ENCODE assay signal across 7 mouse cellular contexts in the genomic region with DNA sequence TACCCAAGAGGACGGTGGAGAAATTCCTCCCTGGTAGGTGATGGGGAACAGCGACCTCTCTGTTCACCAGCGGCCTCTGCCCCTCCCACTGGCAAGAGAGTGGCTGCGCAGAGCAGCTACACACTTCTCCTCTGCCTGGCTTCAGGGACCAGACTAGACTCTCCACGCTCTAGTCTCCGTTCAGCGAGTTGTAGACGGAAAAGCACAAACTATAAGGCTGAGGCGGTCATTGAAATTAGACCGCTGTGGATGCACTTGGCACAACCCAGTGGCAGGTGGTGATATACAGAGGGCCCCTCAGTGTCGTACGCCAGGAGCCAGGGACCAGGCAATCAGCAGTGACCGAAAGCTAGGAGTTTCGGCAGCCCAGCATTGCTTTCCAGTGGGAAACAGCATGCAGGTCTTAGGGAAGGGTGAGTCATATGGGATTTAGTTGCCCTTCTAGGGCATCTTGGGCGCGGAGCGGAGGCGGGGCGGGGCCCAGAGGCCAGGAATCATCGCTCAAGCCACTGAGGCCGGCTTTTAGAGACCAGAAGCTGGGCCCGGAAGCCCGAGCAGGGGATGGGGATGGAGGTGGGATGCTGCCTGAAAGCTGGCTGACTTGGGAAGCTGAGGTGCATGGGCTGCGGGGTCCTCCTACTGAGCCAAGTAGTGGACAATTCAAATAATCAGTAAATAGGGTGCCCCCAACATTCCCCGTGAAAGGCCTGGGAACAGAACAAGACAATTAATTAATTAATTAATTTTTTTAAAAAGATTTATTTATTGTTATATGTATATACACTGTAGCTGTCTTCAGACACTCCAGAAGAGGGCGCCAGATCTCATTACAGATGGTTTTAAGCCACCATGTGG. TPM values are rescaled to one million over a fixed set of nuclear protein-coding genes. Genes with fewer than 3 reads are reported as not detected.
DNase-seq lines count a peak whose midpoint lies in the region; ATAC-seq lines count a peak whose summit lies in the region.

No protein-coding gene starts in this region.

- peak overlapping the region; percentile 65 for H3K9ac ChIP-seq in embryonic facial prominence, embryonic 11.5 days (replicated peaks; ENCODE audit: low read length)
- peak overlapping the region; percentile 42 for H3K9ac ChIP-seq in limb, embryonic 12.5 days (replicated peaks)
- peak overlapping the region; percentile 59 for H3K9ac ChIP-seq in midbrain, embryonic 12.5 days (replicated peaks)

- peak overlapping the region; percentile 35 for H3K4me3 ChIP-seq in embryonic facial prominence, embryonic 11.5 days (ENCODE audit: low read depth, low read length)
- H3K4me3 ChIP-seq in limb, embryonic 12.5 days (replicated peaks): peak overlapping the region; percentile 41
- H3K4me3 ChIP-seq in midbrain, embryonic 12.5 days: peak overlapping the region; percentile 45

- H3K4me1 ChIP-seq in embryonic facial prominence, embryonic 11.5 days (ENCODE audit: control insufficient read depth, insufficient read depth, low read length): no peaks in the 10 kb centered on the region
- peaks cover 8% of the 10 kb centered on the region for H3K4me1 ChIP-seq in limb, embryonic 12.5 days (replicated peaks)
- peaks cover 3% of the 10 kb centered on the region; the same call in 1 of the 2 replicates for H3K4me1 ChIP-seq in midbrain, embryonic 12.5 days

- no peaks in the 10 kb centered on the region for H3K36me3 ChIP-seq in embryonic facial prominence, embryonic 11.5 days (replicated peaks; ENCODE audit: control insufficient read depth, insufficient read depth, low read depth, low read length)
- no peaks in the 10 kb centered on the region for H3K36me3 ChIP-seq in limb, embryonic 12.5 days
- no peaks in the 10 kb centered on the region for H3K36me3 ChIP-seq in midbrain, embryonic 12.5 days

- no peak overlapping the region for H3K27ac ChIP-seq in embryonic facial prominence, embryonic 11.5 days (replicated peaks; ENCODE audit: low read depth, low read length)
- peak overlapping the region; percentile 41; the same call in 1 of the 2 replicates for H3K27ac ChIP-seq in limb, embryonic 12.5 days
- H3K27ac ChIP-seq in midbrain, embryonic 12.5 days (replicated peaks): no peak overlapping the region

- 3% methylated on average over 26 of the region's 26 CpGs for WGBS in embryonic facial prominence, embryonic 11.5 days
- WGBS in limb, embryonic 12.5 days: 5% methylated on average over 26 of the region's 26 CpGs
- WGBS in midbrain, embryonic 12.5 days: 3% methylated on average over 26 of the region's 26 CpGs

- ATAC-seq in embryonic facial prominence, embryonic 11.5 days (replicated peaks; ENCODE audit: insufficient number of reproducible peaks, low FRiP score, low TSS enrichment, low read depth): peak; percentile 82
- peak; percentile 71; the same call in 1 of the 2 replicates for ATAC-seq in limb, embryonic 12.5 days (ENCODE audit: insufficient number of reproducible peaks, insufficient read depth, low FRiP score, low TSS enrichment, low read depth)
- ATAC-seq in midbrain, embryonic 12.5 days (ENCODE audit: low FRiP score, low read depth): peak; percentile 88

- H3K27me3 ChIP-seq in embryonic facial prominence, embryonic 11.5 days (ENCODE audit: control insufficient read depth, insufficient read depth, low read length): no peaks in the 10 kb centered on the region
- H3K27me3 ChIP-seq in limb, embryonic 12.5 days: peaks cover 6% of the 10 kb centered on the region; the same call in 1 of the 2 replicates
- no peaks in the 10 kb centered on the region for H3K27me3 ChIP-seq in midbrain, embryonic 12.5 days

- intact Hi-C loops in heart, postnatal 14 days (cut with DNase I): no loop called here

- H3K9me3 ChIP-seq in embryonic facial prominence, embryonic 11.5 days (replicated peaks; ENCODE audit: control insufficient read depth, low read length): no peaks in the 10 kb centered on the region
- no peaks in the 10 kb centered on the region for H3K9me3 ChIP-seq in limb, embryonic 12.5 days
- no peaks in the 10 kb centered on the region for H3K9me3 ChIP-seq in midbrain, embryonic 12.5 days

- H3K4me2 ChIP-seq in embryonic facial prominence, embryonic 11.5 days (ENCODE audit: low read depth, low read length): peak overlapping the region; percentile 70
- H3K4me2 ChIP-seq in limb, embryonic 12.5 days: peak overlapping the region; percentile 62
- H3K4me2 ChIP-seq in midbrain, embryonic 12.5 days (replicated peaks): peak overlapping the region; percentile 60

- DNase-seq in Muller cell, postnatal 12 days (ENCODE audit: inconsistent ontology term): peak; percentile 72
- peak; percentile 27 for DNase-seq in adrenal gland, adult 8-10 months
- peak; percentile 71 for DNase-seq in embryonic facial prominence, embryonic 11.5 days (ENCODE audit: low spot score)
- peak; percentile 30 to 35 for DNase-seq in heart, postnatal 14 days
- no peak for DNase-seq in frontal cortex, postnatal 14 days (ENCODE audit: low spot score in 2 of 2)

RNA-seq across cellular contexts. Expression of a gene that starts 6.9 kb away (rescaled TPM):
- 1 to 10 TPM; 1.0 to 3.4 (median 1.8) TPM for total RNA-seq in adrenal gland, adult 8-10 months (2022)
- 0.15 TPM in 1 of 2 replicates, not detected in the other for polyA plus RNA-seq in embryonic facial prominence, embryonic 11.5 days (2014; fragmentation: Nextera tagmentation; extraction: Ambion mirVana)
- total RNA-seq in heart, postnatal 14 days (2021): 10 to 100 TPM; 14.5 to 22.5 TPM
- 0.11 TPM in 1 of 2 replicates, not detected in the other for polyA plus RNA-seq in limb, embryonic 12.5 days (2016; fragmentation: Nextera tagmentation; extraction: Ambion mirVana)
- 0.35 and 0.60 TPM in 2 replicates for polyA plus RNA-seq in midbrain, embryonic 12.5 days (2016; fragmentation: Nextera tagmentation; extraction: Ambion mirVana)

RNA-seq across cellular contexts. Expression of a gene that starts 20.5 kb away (rescaled TPM):
- total RNA-seq in adrenal gland, adult 8-10 months (2022): 10 to 100 TPM; 44.8 to 55.6 (median 51.3) TPM
- 188 and 208 TPM in 2 replicates for polyA plus RNA-seq in embryonic facial prominence, embryonic 11.5 days (2014; fragmentation: Nextera tagmentation; extraction: Ambion mirVana)
- 10 to 100 TPM; 59.4 to 63.9 TPM for total RNA-seq in heart, postnatal 14 days (2021)
- 168 and 171 TPM in 2 replicates for polyA plus RNA-seq in limb, embryonic 12.5 days (2016; fragmentation: Nextera tagmentation; extraction: Ambion mirVana)
- 141 and 147 TPM in 2 replicates for polyA plus RNA-seq in midbrain, embryonic 12.5 days (2016; fragmentation: Nextera tagmentation; extraction: Ambion mirVana)

RNA-seq across cellular contexts. Expression of a gene that starts 20.6 kb away (rescaled TPM):
- 10 to 100 TPM; 73.6 to 85.2 (median 74.1) TPM for total RNA-seq in adrenal gland, adult 8-10 months (2022)
- 471 and 486 TPM in 2 replicates for polyA plus RNA-seq in embryonic facial prominence, embryonic 11.5 days (2014; fragmentation: Nextera tagmentation; extraction: Ambion mirVana)
- total RNA-seq in heart, postnatal 14 days (2021): 10 to 100 TPM; 26.3 to 29.4 TPM
- 350 and 374 TPM in 2 replicates for polyA plus RNA-seq in limb, embryonic 12.5 days (2016; fragmentation: Nextera tagmentation; extraction: Ambion mirVana)
- polyA plus RNA-seq in midbrain, embryonic 12.5 days (2016; fragmentation: Nextera tagmentation; extraction: Ambion mirVana): 321 and 333 TPM in 2 replicates

RNA-seq across cellular contexts. Expression of a gene that starts 26.5 kb away (rescaled TPM):
- 10 to 100 TPM; 62.3 to 74.8 (median 68.0) TPM for total RNA-seq in adrenal gland, adult 8-10 months (2022)
- polyA plus RNA-seq in embryonic facial prominence, embryonic 11.5 days (2014; fragmentation: Nextera tagmentation; extraction: Ambion mirVana): 49.1 and 52.4 TPM in 2 replicates
- total RNA-seq in heart, postnatal 14 days (2021): 10 to 100 TPM; 19.2 to 21.8 TPM
- 58.7 and 59.1 TPM in 2 replicates for polyA plus RNA-seq in limb, embryonic 12.5 days (2016; fragmentation: Nextera tagmentation; extraction: Ambion mirVana)
- polyA plus RNA-seq in midbrain, embryonic 12.5 days (2016; fragmentation: Nextera tagmentation; extraction: Ambion mirVana): 68.3 and 72.8 TPM in 2 replicates

RNA-seq across cellular contexts. Expression of a gene that starts 26.7 kb away (rescaled TPM):
- 10 to 100 TPM; 26.5 to 35.8 (median 31.3) TPM for total RNA-seq in adrenal gland, adult 8-10 months (2022)
- 72.0 and 72.8 TPM in 2 replicates for polyA plus RNA-seq in embryonic facial prominence, embryonic 11.5 days (2014; fragmentation: Nextera tagmentation; extraction: Ambion mirVana)
- total RNA-seq in heart, postnatal 14 days (2021): 10 to 100 TPM; 15.6 to 17.3 TPM
- polyA plus RNA-seq in limb, embryonic 12.5 days (2016; fragmentation: Nextera tagmentation; extraction: Ambion mirVana): 61.5 and 67.2 TPM in 2 replicates
- 50.0 and 50.1 TPM in 2 replicates for polyA plus RNA-seq in midbrain, embryonic 12.5 days (2016; fragmentation: Nextera tagmentation; extraction: Ambion mirVana)

Comparison
In these comparisons a context has a peak if more than half of its experiments do, and no peak if none do; other contexts are left out.
1. DNase-seq: peak in Muller cell, postnatal 12 days (single experiment), adrenal gland, adult 8-10 months (single experiment), embryonic facial prominence, embryonic 11.5 days (single experiment) and heart, postnatal 14 days (2 of 2); none in frontal cortex, postnatal 14 days (0 of 2).
2. Peak in every context shown above with its lines, with median percentiles within 50 percentile points of each other: ATAC-seq, H3K4me2 ChIP-seq, H3K4me3 ChIP-seq and H3K9ac ChIP-seq.